Mouse (Mus musculus): ENCODE measurements around the gene Samd14. TPM values are rescaled to one million over a fixed set of nuclear protein-coding genes. Genes with fewer than 3 reads are reported as not detected.

Gene Samd14
- polyA plus RNA-seq, 1 experiment from 2014 or later: 15.9 TPM

DNA sequence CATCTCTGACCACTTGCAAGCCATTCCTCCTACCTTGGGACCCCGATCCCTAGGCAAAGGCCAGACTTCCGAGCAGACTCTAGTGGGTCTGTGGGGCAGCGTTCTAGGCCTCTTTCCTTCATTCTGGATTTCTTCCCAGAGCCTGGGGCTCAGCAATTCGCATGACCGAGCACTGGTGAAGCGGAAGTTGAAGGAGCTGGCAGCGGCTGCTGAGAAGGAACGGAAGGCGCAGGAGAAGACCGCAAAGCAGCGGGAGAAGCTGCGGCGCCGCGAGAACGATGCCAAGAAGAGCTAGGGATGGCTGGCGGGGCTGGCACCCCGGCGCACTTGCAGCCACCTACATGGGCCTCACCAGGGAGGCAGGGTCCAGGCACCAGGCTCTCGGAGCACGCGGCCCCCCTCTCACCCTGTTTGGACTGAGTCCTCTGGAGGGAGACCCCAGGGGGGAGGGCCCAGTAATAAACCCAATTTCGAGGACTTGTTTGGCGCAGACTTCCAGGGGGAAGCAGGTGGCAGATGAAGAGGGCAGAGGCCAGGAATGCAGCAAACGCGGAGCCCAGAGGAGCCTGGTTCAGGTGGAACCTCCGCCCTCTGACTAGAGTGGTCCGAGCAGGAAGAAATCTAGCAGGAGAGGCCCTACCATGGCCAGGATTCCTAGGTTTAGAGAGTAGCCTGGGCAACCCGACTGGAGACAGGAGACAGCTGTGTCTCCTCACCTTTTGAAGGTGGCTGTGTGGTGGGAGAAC lies 14.9 kb downstream of the Samd14 start:
- Histone ChIP-seq H3K4me2 (ENCODE audit: low read depth, low read length) (no peak overlapping the region), H3K27me3 (ENCODE audit: control insufficient read depth, insufficient read depth, low read length) (no peaks in the 10 kb centered on the region), H3K36me3 (ENCODE audit: control insufficient read depth, insufficient read depth, low read length) (peaks cover 10% of the 10 kb centered on the region; the same call in 1 of the 2 replicates), H3K9ac (ENCODE audit: low read length) (no peak overlapping the region), H3K27ac (ENCODE audit: low read length) (no peak overlapping the region), H3K4me3 (replicated peaks; ENCODE audit: low read length) (no peak overlapping the region), H3K4me1 (ENCODE audit: control insufficient read depth, insufficient read depth, low read length) (peaks cover 11% of the 10 kb centered on the region), H3K9me3 (replicated peaks; ENCODE audit: control insufficient read depth, low read length) (no peaks in the 10 kb centered on the region)
- no peak for ATAC-seq (ENCODE audit: insufficient read depth, low FRiP score)
- 70% methylated on average over 29 of the region's 29 CpGs for WGBS

- Histone ChIP-seq H3K4me1 (ENCODE audit: control insufficient read depth, insufficient read depth, low read length) (peaks cover 11% of the 10 kb centered on the region), H3K36me3 (ENCODE audit: control insufficient read depth, insufficient read depth, low read length) (peaks cover 10% of the 10 kb centered on the region; the same call in 1 of the 2 replicates), H3K27me3 (ENCODE audit: control insufficient read depth, insufficient read depth, low read length) (no peaks in the 10 kb centered on the region), H3K9ac (ENCODE audit: low read length) (no peak overlapping the region; the same call in 1 of the 2 replicates), H3K4me3 (replicated peaks; ENCODE audit: low read length) (no peak overlapping the region), H3K9me3 (replicated peaks; ENCODE audit: control insufficient read depth, low read length) (no peaks in the 10 kb centered on the region), H3K4me2 (ENCODE audit: low read depth, low read length) (no peak overlapping the region), H3K27ac (ENCODE audit: low read length) (peak overlapping the region; percentile 34; the same call in 1 of the 2 replicates)
- WGBS: 74% methylated on average over 11 of the region's 11 CpGs
- ATAC-seq (ENCODE audit: insufficient read depth, low FRiP score): peak; percentile 6; the same call in 1 of the 2 replicates
These were observed 15.7 kb downstream of the Samd14 start for GRCm38 (mm10) chr11:95025227-95026012.

DNA sequence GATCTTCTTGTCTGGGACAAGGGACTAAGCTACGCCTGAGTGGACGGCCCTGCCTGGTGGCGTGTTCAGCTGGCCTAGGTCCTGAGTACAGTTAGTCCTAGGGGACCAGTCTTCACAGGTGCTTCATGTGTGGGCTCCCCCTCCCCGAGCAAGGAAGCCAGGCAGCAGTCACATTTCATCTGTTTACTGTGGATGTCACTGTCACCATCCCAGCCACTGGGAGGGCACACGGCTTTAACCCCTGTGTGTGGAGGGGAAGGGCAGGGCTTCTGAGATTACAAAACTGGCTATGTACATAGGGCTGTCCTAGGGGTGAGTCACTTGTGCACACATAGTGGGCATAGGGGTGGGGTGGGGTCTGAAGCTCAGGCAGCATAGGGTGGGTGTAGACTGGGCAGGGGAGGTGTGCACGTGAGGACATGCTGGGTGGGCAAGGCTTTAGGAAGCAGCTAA lies 16.4 kb downstream of the Samd14 start:
- ATAC-seq (ENCODE audit: insufficient read depth, low FRiP score): peak; percentile 74; the same call in 1 of the 2 replicates
- Histone ChIP-seq H3K36me3 (ENCODE audit: control insufficient read depth, insufficient read depth, low read length) (peaks cover 9% of the 10 kb centered on the region; the same call in 1 of the 2 replicates), H3K27me3 (ENCODE audit: control insufficient read depth, insufficient read depth, low read length) (no peaks in the 10 kb centered on the region), H3K4me3 (replicated peaks; ENCODE audit: low read length) (no peak overlapping the region), H3K27ac (ENCODE audit: low read length) (peak overlapping the region; percentile 34; the same call in 1 of the 2 replicates), H3K9me3 (replicated peaks; ENCODE audit: control insufficient read depth, low read length) (no peaks in the 10 kb centered on the region), H3K4me2 (ENCODE audit: low read depth, low read length) (no peak overlapping the region), H3K4me1 (ENCODE audit: control insufficient read depth, insufficient read depth, low read length) (peaks cover 11% of the 10 kb centered on the region), H3K9ac (ENCODE audit: low read length) (no peak overlapping the region)
- 54% methylated on average over 6 of the region's 6 CpGs for WGBS

GRCm38 (mm10) chr11:95026849-95027248 lies 17.2 kb downstream of the Samd14 start:
- Histone ChIP-seq H3K27me3 (ENCODE audit: control insufficient read depth, insufficient read depth, low read length) (no peaks in the 10 kb centered on the region), H3K4me3 (replicated peaks; ENCODE audit: low read length) (no peak overlapping the region), H3K9ac (ENCODE audit: low read length) (no peak overlapping the region), H3K4me1 (ENCODE audit: control insufficient read depth, insufficient read depth, low read length) (peaks cover 11% of the 10 kb centered on the region), H3K27ac (ENCODE audit: low read length) (no peak overlapping the region), H3K9me3 (replicated peaks; ENCODE audit: control insufficient read depth, low read length) (no peaks in the 10 kb centered on the region), H3K36me3 (ENCODE audit: control insufficient read depth, insufficient read depth, low read length) (peaks cover 7% of the 10 kb centered on the region; the same call in 1 of the 2 replicates), H3K4me2 (ENCODE audit: low read depth, low read length) (no peak overlapping the region)
- ATAC-seq (ENCODE audit: insufficient read depth, low FRiP score): no peak
- 85% methylated on average over 6 of the region's 6 CpGs for WGBS

- ATAC-seq (ENCODE audit: insufficient read depth, low FRiP score): no peak
- peaks cover 7% of the 10 kb centered on the region; the same call in 1 of the 2 replicates for H3K36me3 ChIP-seq (ENCODE audit: control insufficient read depth, insufficient read depth, low read length)
- no peak overlapping the region for H3K4me2 ChIP-seq (ENCODE audit: low read depth, low read length)
- H3K9me3 ChIP-seq (replicated peaks; ENCODE audit: control insufficient read depth, low read length): no peaks in the 10 kb centered on the region
- peaks cover 12% of the 10 kb centered on the region for H3K4me1 ChIP-seq (ENCODE audit: control insufficient read depth, insufficient read depth, low read length)
- WGBS: 43% methylated on average over 13 of the region's 13 CpGs
- no peaks in the 10 kb centered on the region for H3K27me3 ChIP-seq (ENCODE audit: control insufficient read depth, insufficient read depth, low read length)
- H3K4me3 ChIP-seq (replicated peaks; ENCODE audit: low read length): no peak overlapping the region
- no peak overlapping the region for H3K9ac ChIP-seq (ENCODE audit: low read length)
- no peak overlapping the region for H3K27ac ChIP-seq (ENCODE audit: low read length)
These were observed 18.3 kb downstream of the Samd14 start for GRCm38 (mm10) chr11:95027850-95028470.

GRCm38 (mm10) chr11:95032945-95033344 lies 23.3 kb downstream of the Samd14 start:
- Histone ChIP-seq H3K27me3 (ENCODE audit: control insufficient read depth, insufficient read depth, low read length) (no peaks in the 10 kb centered on the region), H3K9me3 (replicated peaks; ENCODE audit: control insufficient read depth, low read length) (no peaks in the 10 kb centered on the region), H3K4me2 (ENCODE audit: low read depth, low read length) (no peak overlapping the region), H3K36me3 (ENCODE audit: control insufficient read depth, insufficient read depth, low read length) (no peaks in the 10 kb centered on the region), H3K9ac (ENCODE audit: low read length) (no peak overlapping the region), H3K27ac (ENCODE audit: low read length) (no peak overlapping the region), H3K4me3 (replicated peaks; ENCODE audit: low read length) (no peak overlapping the region), H3K4me1 (ENCODE audit: control insufficient read depth, insufficient read depth, low read length) (peaks cover 12% of the 10 kb centered on the region)
- no peak for ATAC-seq (ENCODE audit: insufficient read depth, low FRiP score)
- 24% methylated on average over 6 of the region's 6 CpGs for WGBS

- Histone ChIP-seq H3K9me3 (replicated peaks; ENCODE audit: control insufficient read depth, low read length) (no peaks in the 10 kb centered on the region), H3K4me1 (ENCODE audit: control insufficient read depth, insufficient read depth, low read length) (peaks cover 12% of the 10 kb centered on the region), H3K27me3 (ENCODE audit: control insufficient read depth, insufficient read depth, low read length) (no peaks in the 10 kb centered on the region), H3K27ac (ENCODE audit: low read length) (no peak overlapping the region; the same call in 1 of the 2 replicates), H3K4me2 (ENCODE audit: low read depth, low read length) (0 out of 2 replicates have a peak overlapping the region, but pooled peaks have one; percentile 19), H3K36me3 (ENCODE audit: control insufficient read depth, insufficient read depth, low read length) (no peaks in the 10 kb centered on the region), H3K4me3 (replicated peaks; ENCODE audit: low read length) (no peak overlapping the region), H3K9ac (ENCODE audit: low read length) (peak overlapping the region; percentile 43)
- ATAC-seq (ENCODE audit: insufficient read depth, low FRiP score): peak; percentile 43; the same call in 1 of the 2 replicates
- WGBS: 43% methylated on average over 14 of the region's 14 CpGs
These were observed 23.9 kb downstream of the Samd14 start for GRCm38 (mm10) chr11:95033617-95034016.

DNA sequence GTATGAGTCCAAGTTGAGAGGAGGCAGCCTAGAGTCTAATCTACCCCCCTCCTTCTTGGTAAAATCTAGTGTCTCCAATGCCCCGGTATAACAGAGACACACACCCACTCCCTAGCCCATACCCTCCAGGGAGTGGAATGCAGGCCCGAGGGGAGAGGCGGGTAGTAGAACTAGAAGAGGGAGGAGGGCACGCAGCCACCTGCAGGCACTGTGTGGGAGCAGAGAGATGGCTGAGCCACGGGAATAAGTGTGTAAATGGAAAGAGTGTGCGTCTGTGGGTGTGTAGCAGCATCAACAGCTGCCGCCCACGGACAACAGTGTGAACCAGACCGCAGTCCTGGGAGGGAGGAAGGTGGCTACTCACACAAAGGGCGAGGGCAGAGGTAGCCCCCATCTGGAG lies 25.2 kb downstream of the Samd14 start:
- Histone ChIP-seq H3K9ac (ENCODE audit: low read length) (no peak overlapping the region), H3K36me3 (ENCODE audit: control insufficient read depth, insufficient read depth, low read length) (no peaks in the 10 kb centered on the region), H3K4me1 (ENCODE audit: control insufficient read depth, insufficient read depth, low read length) (peaks cover 22% of the 10 kb centered on the region), H3K27me3 (ENCODE audit: control insufficient read depth, insufficient read depth, low read length) (no peaks in the 10 kb centered on the region), H3K4me3 (replicated peaks; ENCODE audit: low read length) (no peak overlapping the region), H3K9me3 (replicated peaks; ENCODE audit: control insufficient read depth, low read length) (no peaks in the 10 kb centered on the region), H3K4me2 (ENCODE audit: low read depth, low read length) (no peak overlapping the region), H3K27ac (ENCODE audit: low read length) (no peak overlapping the region)
- WGBS: 64% methylated on average over 10 of the region's 10 CpGs
- no peak; the same call in 1 of the 2 replicates for ATAC-seq (ENCODE audit: insufficient read depth, low FRiP score)

Data from stomach, embryonic 16.5 days (tissue).